Mouse (Mus musculus) layer of hippocampus, adult 8-10 months (tissue): ENCODE results near the gene Cdc42bpg. TPM values are rescaled to one million over a fixed set of nuclear protein-coding genes. Genes with fewer than 3 reads are reported as not detected.
"Not testable (repeated sequence)": the region's sequence is repeated elsewhere in the genome, so short reads cannot be mapped to it uniquely, and the experiment has no call there.

Experiments used
- DNase-seq, 2 experiments: peaks; one replicate each; pipeline ENCODE4 v3.0.0; 2022; ENCODE audit warnings: low spot score in 2 of 2
- total RNA-seq, 4 experiments: library from RNA; stranded (reverse); gene quantifications; 2 replicates each; pipeline ENCODE4 v1.2.4; 2022

Gene Cdc42bpg
- total RNA-seq, 4 experiments from 2014 or later: 5.9 to 9.5 (median 6.5) TPM

- peak; percentile 97 for DNase-seq
Measured at GRCm38 (mm10) chr19:6276426-6277421, 29.5 kb upstream of the Cdc42bpg start, which contains the start of gene Ehd1. TSS of gene Ehd1 (plus strand) at chr19:6276725.

DNA sequence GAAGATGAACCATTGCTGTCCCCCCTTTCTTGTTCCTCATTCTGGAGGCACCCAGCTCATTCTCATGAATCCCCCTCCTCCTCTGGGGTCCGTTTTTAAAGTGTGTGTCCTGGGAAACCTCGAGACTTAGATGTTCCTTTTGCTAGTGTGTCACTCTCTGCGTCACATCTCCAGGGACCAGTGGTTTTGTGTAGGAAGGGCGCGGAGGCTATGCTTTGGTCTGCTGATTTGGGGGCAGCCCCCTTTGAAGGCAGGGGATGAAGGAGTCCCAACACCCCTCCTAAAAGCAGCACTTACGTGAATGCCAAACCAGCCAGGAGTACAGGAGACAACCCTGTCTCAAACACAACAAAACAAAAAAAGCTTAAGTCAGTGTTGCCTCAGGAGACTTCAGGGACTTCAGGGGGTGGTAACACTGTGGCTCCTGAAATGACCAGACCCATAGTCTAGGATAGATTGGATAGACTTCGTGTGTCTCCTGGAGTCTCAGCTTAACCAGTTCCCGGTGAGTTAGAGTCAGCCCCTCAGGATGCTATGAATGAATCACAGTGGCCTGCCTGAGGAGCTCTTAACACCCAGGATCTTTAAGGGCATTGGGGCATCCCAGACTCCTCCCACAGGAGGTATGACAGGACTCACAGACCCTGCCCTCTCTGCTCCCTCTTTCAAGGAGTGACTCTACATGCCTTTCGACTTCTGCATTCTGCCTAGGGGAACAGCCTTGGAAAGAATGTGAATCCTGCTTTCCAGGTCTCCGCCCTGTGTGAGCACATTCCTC, 28.4 kb upstream of the Cdc42bpg start:
- no peak for DNase-seq

- DNase-seq: no peak
Measured at GRCm38 (mm10) chr19:6278439-6279073, 27.7 kb upstream of the Cdc42bpg start.

GRCm38 (mm10) chr19:6279481-6280144, 26.6 kb upstream of the Cdc42bpg start:
- DNase-seq: no peak

DNA sequence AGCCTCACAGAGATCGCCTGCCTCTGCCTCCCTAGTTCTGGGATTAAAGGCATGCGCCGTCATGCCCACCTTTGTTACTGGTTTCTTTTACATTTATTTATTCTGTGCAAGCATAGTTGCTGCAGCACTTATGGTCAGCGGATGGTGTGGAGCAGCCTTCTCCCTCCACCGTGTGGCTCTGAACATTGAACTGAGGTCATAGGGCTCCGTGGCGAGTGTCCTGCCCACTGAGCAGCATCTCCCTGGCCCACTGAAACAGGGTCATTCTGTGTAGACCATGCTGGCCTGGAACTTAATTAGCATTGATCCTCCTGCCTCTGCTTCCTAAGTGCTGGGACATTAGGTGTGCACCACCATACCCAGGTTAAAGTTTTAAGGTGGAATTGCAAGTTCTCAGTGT, 25.7 kb upstream of the Cdc42bpg start:
- DNase-seq: no peak

GRCm38 (mm10) chr19:6281122-6282020, 24.9 kb upstream of the Cdc42bpg start:
- DNase-seq: no peak

DNA sequence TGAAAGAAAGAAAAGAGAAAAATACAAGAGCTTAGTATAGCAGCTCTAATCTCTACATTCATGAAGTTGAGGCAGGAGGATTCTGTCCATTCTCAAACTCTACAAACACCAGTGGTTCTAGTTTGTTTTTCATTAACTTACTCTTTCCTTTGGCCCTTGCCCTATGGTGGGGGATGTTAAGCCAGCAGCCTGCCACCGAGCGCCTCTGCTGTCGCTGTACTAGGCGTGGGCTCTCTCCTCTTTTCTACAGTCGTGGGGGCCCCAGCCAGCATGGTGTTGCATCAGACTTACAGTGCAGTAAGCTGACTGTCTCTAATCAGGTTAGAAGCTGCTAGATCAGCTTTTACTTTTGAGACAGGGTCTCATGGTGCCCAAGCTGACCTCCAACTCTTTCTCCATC, 23.3 kb upstream of the Cdc42bpg start:
- no peak for DNase-seq

DNA sequence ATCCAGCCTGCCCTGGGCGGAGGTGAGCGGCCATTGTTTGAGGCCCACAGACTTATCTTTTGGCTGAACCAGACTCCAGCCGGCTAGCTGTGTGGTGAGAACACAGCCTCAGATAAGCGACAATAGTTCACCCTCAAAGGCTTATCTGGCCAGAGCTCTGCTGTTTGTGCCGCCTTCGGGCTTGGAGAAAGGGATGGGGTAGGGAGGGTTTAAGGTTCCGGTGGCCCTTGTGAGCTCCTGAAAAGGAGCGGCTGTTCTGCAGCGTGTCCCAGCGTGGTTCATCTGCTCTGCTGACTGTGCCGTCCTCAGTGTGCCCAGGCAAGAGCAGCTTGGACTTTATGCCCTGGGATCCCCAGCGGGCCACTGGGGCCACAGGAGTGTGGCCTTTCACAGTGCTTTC, 21.8 kb upstream of the Cdc42bpg start:
- DNase-seq: no peak

DNA sequence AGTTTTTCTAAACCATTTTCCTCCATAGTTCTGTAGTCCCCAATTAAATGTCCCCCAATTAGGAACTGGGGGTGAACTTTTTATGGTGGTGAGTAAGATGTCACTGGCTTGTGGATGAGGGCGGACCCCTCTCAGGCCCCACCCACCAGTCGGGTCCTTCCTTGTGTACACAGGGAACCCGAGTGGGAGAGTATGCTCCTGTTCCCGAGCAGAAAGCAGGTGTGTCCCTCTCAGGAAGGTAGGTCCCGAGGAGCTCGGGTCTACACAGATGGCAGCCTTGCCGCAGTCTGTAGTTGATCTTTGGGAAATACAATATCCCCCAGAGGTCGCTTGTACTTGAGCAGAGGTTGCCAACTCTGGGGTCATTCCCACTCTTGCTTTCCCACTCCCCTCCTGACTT, 21.0 kb upstream of the Cdc42bpg start:
- DNase-seq: no peak

GRCm38 (mm10) chr19:6285632-6286433, 20.4 kb upstream of the Cdc42bpg start:
- DNase-seq: no peak

DNA sequence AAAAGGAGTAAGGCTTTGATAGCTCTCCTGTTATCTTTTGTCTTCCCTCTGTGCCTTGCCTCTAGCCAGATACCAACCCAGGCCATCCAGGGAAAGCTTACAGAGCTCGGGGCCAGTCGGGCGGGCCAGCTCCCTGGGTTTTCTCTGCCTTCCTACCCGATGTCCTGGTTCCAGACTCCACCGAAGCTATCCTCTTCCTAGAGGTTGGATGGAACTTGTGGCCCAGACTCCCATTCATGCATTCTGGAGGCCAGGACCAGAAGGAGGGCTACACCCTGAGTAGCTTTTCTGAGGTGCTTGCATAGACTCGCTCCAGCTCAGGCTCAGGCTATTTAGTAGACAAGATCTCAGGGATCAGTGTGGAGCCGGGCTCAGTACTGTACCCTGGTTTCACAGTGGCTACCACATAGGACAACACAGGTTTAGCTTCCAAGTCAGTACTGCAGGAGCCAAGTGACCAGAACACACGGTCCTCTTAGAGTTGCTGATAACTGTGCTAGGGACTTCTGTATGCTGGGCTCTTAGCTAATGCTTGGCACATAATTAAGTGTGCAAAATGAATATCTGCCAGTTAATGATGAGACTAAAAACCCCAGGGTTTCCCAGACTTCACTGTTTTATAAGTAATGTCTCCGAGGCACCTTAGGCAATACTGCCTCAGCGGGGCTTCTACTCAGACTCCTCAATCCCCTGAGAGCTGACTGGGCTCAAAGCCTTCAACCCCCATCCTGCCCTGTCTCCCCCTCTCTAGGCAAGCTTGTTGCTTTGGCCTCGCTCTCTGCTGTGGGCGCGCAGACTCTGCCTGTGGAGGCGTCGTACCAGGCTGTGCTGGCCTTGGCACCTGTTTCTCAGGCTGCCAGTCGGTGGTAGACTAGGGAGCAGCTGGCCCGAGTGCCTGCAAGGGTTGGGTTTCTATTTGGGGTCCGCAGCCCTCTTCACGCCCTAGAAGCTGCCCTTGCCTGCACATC, 19.5 kb upstream of the Cdc42bpg start:
- peak; percentile 63 to 66 for DNase-seq

DNA sequence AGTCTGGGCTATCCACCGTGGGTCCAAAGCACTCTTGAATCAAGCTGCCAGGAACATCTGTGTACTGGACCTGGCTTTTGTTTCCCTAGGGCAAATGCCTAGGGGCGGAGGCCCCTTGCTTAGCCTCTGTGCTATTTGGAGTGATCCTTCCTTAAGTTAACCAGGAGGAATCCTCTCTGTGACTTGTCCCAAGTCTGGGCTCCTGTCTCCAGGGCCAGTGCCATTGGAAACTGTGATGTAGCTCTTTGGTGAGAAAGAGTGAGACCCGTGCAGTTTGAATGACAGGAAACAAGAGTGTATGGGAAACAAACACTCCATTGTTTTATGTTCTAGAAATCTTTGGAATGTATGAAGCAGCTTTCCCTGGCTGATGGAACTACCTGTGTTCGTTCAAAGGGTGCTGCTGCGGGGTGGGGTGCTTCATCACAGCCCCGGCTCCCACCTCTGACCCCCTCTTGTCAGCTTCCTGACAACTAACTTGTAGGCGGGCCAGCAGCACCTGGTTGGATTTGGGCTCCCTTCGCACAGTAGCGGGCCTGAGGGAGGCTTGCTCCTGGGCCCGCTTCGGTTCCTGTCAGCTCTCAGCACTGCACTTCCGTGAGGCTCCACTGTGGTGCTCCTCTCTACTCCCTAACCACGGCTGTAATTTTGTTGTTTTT, 17.9 kb upstream of the Cdc42bpg start:
- DNase-seq: no peak

DNA sequence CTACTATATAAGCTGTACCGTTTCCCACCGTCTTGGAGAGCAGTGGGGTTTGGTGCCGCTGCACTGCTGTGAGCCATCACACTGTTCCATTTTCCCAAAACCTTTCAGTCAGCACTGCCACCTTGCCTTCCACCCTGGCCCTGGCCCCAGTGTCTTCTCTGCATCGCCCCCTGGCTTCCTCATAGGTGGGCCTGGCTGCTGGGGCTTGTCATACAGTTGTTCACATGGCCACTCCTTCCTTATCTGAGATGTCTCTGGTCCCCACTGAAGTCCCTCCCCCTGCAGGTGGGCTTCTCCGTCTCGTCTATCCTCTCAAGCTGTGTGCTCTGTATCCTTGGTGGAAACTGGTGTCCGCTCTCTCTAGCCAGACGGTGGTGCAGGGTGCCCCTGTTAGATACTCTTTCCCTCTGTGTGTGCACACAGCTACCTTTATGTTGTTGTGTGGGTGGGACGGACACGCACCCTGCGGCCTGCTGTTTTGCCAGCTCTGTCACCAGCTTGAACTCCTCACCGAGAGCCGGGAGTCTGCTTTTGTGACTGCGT, 16.5 kb upstream of the Cdc42bpg start:
- no peak for DNase-seq

DNA sequence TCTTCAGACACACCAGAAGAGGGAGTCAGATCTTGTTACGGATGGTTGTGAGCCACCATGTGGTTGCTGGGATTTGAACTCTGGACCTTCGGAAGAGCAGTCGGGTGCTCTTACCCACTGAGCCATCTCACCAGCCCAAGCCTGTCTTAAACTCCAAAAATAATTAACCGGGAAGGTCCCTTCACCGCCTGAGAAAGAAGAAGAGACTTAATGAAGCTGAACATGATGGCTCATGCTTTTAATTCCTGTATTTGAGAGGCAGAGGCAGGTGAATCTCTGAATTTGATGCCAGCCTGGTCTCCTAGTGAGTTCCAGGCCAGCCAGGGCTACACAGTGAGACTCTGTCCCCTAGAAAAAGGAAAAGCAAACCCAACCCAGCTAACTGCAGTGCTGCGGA, 15.5 kb upstream of the Cdc42bpg start:
- not testable (repeated sequence) for DNase-seq

GRCm38 (mm10) chr19:6291117-6291781, 15.0 kb upstream of the Cdc42bpg start:
- no peak for DNase-seq

- no peak for DNase-seq
Measured at GRCm38 (mm10) chr19:6292262-6292661, 14.0 kb upstream of the Cdc42bpg start.

- no peak for DNase-seq
Measured at GRCm38 (mm10) chr19:6294301-6294700, 12.0 kb upstream of the Cdc42bpg start.
